Mouse (Mus musculus) E14TG2a.4 (cell line): ENCODE data around the gene Flt1.

Source experiments
- CTCF ChIP-seq: conservative IDR thresholded peaks from 2 replicates; pipeline ENCODE4 v1.5.1; 2014; ENCODE audit warnings: low read length
- NANOG ChIP-seq: IDR thresholded peaks from 2 replicates; pipeline ENCODE4 v1.6.1; 2014; ENCODE audit warnings: borderline replicate concordance, low read length, mixed read lengths
- POU5F1 ChIP-seq: IDR thresholded peaks from 2 replicates; pipeline ENCODE4 v1.6.1; 2014; ENCODE audit warnings: low read length, borderline replicate concordance

GRCm38 (mm10) chr5:147620178-147620577, 105.6 kb downstream of the Flt1 start:
- no peak for TF ChIP-seq CTCF
- TF ChIP-seq POU5F1 = no peak
- TF ChIP-seq NANOG = no peak
